Mouse (Mus musculus) hindbrain, embryonic 16.5 days (tissue): ENCODE data around the gene St6gal1. TPM values are rescaled to one million over a fixed set of nuclear protein-coding genes. Genes with fewer than 3 reads are reported as not detected.

Experiments used
- ATAC-seq: fragments of 200-750 bp; cut with Nextera tagmentation; 2 replicates; pipeline ENCODE4 v1.8.0; 2017; ENCODE audit warnings: moderate TSS enrichment, moderate library complexity
- H3K27ac ChIP-seq: fragments of 300-500 bp; sonication (generic); 2 replicates; pipeline ENCODE4 v1.5.1; 2014; ENCODE audit warnings: low read depth, mild to moderate bottlenecking, control low read depth, low read length, moderate library complexity
- H3K27me3 ChIP-seq: fragments of 300-500 bp; sonication (generic); replicated peaks from 2 replicates; pipeline ENCODE4 v1.6.1; 2014; ENCODE audit warnings: low read length; ENCODE audit not compliant: control insufficient read depth, insufficient read depth
- H3K36me3 ChIP-seq: fragments of 300-500 bp; sonication (generic); 2 replicates; pipeline ENCODE4 v1.6.1; 2014; ENCODE audit warnings: mild to moderate bottlenecking, low read length, moderate library complexity, mixed read lengths; ENCODE audit not compliant: control insufficient read depth, insufficient read depth
- H3K4me1 ChIP-seq: fragments of 300-500 bp; sonication (generic); 2 replicates; pipeline ENCODE4 v1.6.1; 2014; ENCODE audit warnings: low read depth, low read length; ENCODE audit not compliant: control insufficient read depth, insufficient read depth
- H3K4me2 ChIP-seq: fragments of 300-500 bp; sonication (generic); 2 replicates; pipeline ENCODE4 v1.6.1; 2014; ENCODE audit warnings: mild to moderate bottlenecking, low read length, control low read depth, moderate library complexity
- H3K4me3 ChIP-seq: fragments of 300-500 bp; sonication (generic); 2 replicates; pipeline ENCODE4 v1.5.1; 2014; ENCODE audit warnings: mild to moderate bottlenecking, low read length, control low read depth, moderate library complexity
- H3K9ac ChIP-seq: fragments of 300-500 bp; sonication (generic); 2 replicates; pipeline ENCODE4 v1.6.1; 2014; ENCODE audit warnings: low read depth, mild to moderate bottlenecking, control low read depth, low read length, moderate library complexity
- H3K9me3 ChIP-seq: fragments of 300-500 bp; sonication (generic); 2 replicates; pipeline ENCODE4 v1.6.1; 2014; ENCODE audit warnings: mild to moderate bottlenecking, low read length, moderate library complexity; ENCODE audit not compliant: control insufficient read depth
- WGBS: fragments of 180-500 bp; shearing (Covaris S2); extraction: QIAGEN DNeasy Blood & Tissue Kit; methylation state at CpG from one replicate; pipeline ENCODE4 v1.1.7; 2014; 5-methylcytosine and 5-hydroxymethylcytosine counted together
- polyA plus RNA-seq: library from polyadenylated mRNA; unstranded; fragments of >200 nt; fragmentation: Nextera tagmentation; extraction: Ambion mirVana; gene quantifications from 2 replicates; pipeline ENCODE4 v1.2.1, GENCODE M21; 2015

St6gal1 gene
- polyA plus RNA-seq, 1 experiment from 2014 or later: 18.4 TPM

DNA sequence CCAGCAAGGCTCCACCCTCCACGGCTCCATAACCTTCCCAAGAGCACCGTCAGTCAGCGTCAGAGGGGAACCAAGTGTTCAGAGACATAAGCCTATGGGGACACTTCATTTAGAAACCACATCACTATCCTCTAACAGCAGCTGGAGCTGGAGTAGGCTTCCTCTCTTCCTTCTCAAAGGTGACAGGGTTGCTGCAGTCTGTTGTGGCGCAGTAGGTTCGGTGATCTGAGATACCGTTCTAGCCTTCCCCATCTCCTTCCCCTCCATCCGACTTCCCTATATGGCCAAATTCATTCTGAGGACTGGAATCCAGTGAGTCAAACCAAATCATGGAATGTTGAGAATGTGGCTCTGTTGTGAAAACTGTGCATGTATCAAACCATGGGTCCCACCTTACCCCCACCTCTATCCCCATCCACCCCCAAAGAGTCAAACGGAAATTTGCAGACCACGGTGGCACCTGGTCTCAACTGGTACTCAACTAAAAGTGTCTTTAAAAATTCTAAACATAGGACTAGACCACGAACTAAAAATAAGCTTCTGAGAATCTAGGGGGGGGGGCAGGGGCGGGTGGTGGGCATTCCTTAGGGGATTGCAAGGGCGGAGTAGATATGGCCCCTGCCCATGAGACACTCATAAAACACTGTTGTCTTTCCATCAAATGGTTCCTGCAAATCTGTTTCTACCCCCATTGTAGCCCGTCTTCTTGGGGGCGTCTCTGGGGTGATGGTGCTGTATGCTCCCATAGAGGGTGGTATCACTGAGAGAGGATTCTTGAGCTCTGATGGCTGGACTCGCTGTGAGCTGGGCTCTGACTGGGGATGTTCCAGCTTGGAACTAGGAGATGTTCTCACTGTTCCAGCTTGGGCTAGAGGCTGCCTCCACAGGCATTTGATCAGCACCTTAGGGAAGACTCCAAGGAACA is 60.2 kb downstream of the St6gal1 start:
- H3K36me3 ChIP-seq: no peaks in the 10 kb centered on the region
- no peak overlapping the region for H3K27ac ChIP-seq
- H3K9ac ChIP-seq: no peak overlapping the region
- H3K4me3 ChIP-seq: no peak overlapping the region
- no peaks in the 10 kb centered on the region for H3K9me3 ChIP-seq
- H3K27me3 ChIP-seq: no peaks in the 10 kb centered on the region
- no peak for ATAC-seq
- WGBS: 87% methylated on average over 15 of the region's 15 CpGs
- no peaks in the 10 kb centered on the region; the same call in 1 of the 2 replicates for H3K4me1 ChIP-seq
- no peak overlapping the region for H3K4me2 ChIP-seq

DNA sequence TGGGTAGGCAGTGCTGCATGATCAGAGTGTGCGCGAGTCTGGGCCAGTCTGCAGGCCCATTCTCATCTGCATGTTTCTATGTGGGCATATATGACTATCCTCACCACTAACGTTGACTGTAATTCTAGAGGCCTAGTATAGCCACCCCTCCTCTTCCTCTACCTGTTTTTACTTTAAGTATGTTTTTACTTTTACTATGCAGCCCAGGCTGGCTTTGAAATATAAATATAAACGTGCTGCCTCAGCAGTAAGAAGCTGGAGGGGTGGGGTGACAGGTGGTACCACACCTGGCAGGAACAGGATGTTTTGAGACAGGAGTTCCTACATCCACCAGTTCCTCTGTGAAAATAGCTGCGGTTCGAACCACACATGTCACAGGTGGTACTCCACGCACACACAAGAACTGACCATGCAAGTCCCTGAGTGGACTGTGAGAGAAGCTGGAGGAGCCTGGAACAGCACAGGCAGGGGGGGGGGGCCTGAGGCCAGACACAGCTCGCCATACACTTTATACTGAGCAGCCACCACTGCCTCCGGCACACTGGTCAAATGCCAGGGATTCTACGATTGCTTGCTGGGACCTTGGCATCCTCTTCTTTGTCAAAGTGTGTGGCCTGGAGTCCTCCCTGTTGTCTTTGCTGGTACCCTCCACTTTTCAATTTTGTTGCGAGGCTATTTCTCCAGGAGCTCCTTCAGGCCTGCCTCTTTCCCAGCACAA is 62.0 kb downstream of the St6gal1 start:
- Histone ChIP-seq H3K36me3 (no peaks in the 10 kb centered on the region), H3K27me3 (no peaks in the 10 kb centered on the region), H3K9ac (no peak overlapping the region), H3K4me2 (no peak overlapping the region), H3K27ac (no peak overlapping the region), H3K4me1 (no peaks in the 10 kb centered on the region; the same call in 1 of the 2 replicates), H3K4me3 (no peak overlapping the region), H3K9me3 (no peaks in the 10 kb centered on the region)
- peak; percentile 60 for ATAC-seq
- WGBS: 79% methylated on average over 11 of the region's 11 CpGs

DNA sequence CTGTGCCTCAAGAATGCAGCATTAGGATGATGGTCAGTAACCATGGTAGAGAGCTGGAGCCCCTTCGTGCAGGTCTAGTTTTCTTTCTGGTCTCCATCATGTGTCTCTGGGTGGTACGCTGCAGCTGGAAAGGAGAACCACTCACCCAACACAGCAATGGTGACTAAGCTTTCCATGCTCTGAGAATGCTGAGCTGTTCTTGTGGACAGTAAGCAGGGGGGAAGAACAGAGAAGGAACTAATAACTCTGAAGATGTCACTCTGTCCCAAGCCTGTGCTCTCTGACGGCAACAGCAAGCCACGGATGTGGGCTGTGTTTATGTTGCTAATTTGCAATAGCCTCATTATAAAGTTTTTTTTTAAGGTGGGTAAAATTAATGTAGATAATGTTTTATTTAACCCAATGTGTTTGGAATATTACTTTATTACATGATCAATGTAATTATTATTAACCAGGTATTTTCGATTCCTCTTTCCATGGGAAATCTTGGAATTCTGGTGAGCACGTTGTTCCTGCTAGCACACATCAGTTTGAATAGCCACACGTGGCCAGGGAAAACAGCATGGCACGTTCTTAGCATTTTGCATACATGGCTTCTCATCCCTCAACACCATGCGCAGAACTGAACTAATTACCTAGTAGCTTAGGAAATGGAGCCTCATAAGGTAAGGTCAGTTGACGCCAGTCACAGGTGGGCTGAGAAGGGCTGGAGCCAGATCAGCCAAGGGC is 62.9 kb downstream of the St6gal1 start:
- H3K4me2 ChIP-seq: no peak overlapping the region
- no peak for ATAC-seq
- H3K4me1 ChIP-seq: no peaks in the 10 kb centered on the region; the same call in 1 of the 2 replicates
- no peak overlapping the region for H3K4me3 ChIP-seq
- H3K27me3 ChIP-seq: no peaks in the 10 kb centered on the region
- H3K27ac ChIP-seq: no peak overlapping the region
- no peak overlapping the region for H3K9ac ChIP-seq
- no peaks in the 10 kb centered on the region for H3K36me3 ChIP-seq
- H3K9me3 ChIP-seq: no peaks in the 10 kb centered on the region
- 91% methylated on average over 10 of the region's 10 CpGs for WGBS

DNA sequence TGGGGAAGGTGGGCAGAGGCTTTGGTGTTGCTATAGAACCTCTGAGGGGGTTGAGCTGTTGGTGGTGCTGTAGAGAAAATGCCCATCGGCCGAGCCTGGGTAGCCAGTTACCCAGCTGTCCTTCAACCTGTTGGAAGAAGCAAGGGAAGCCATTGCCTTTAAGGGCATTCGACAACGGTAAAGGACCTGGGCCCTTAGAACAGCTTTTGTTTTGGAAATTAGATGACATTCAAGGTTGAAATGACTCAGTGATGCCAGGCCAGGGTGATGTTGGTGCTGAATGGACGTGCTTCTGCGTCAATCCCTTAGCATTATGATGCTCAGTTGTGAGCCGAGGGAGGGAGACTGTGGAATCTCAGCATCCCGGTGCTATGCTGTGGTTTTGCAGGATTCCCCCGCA is 63.6 kb downstream of the St6gal1 start:
- Histone ChIP-seq H3K4me3 (no peak overlapping the region), H3K4me2 (no peak overlapping the region), H3K9me3 (no peaks in the 10 kb centered on the region), H3K27ac (no peak overlapping the region), H3K36me3 (no peaks in the 10 kb centered on the region), H3K27me3 (no peaks in the 10 kb centered on the region), H3K4me1 (no peaks in the 10 kb centered on the region; the same call in 1 of the 2 replicates), H3K9ac (no peak overlapping the region)
- ATAC-seq: no peak
- 90% methylated on average over 9 of the region's 9 CpGs for WGBS

DNA sequence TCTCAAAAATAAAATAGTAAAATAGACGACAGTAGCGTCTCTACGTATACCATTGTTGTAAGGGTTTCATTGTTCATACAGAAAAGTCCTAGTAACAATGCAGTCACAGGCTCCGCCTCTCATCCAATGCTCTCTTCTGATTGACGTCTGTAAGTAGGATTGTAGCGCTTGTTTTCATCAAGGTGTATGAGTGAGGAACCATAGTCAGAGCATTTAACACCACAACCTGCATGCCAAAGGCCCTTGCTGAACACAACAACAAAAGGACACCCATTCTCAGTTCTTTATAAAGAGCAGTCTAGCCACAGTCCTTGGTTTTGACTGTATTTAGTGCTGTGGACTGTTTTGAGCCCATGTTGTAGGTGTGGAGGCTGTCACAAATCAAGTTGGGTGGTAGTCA is 64.9 kb downstream of the St6gal1 start:
- no peak for ATAC-seq
- no peaks in the 10 kb centered on the region; the same call in 1 of the 2 replicates for H3K4me1 ChIP-seq

DNA sequence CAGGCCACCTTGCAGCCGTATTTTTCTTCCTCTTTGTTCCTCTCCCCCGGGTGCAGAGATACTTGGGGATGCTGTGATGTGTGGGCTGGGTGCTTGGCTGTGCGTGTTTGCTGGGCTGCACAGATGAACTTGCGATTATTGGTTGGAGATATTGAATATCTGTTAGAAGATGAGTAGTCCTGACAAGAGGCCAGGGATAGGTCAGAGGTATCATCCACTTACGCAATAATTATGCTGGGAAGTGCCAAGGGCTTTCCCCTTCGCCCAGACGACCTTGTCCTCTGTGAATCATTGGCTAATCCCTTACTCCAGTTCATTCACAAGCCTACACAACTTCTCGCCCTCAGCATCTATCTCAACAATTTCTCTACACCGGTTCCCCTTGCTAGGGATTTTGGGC is 65.6 kb downstream of the St6gal1 start:
- no peak for ATAC-seq

More for the DNA sequence above, 64.9 kb downstream of the St6gal1 start:
- H3K27ac ChIP-seq: no peak overlapping the region
- H3K27me3 ChIP-seq: no peaks in the 10 kb centered on the region
- H3K9ac ChIP-seq: no peak overlapping the region
- H3K4me3 ChIP-seq: no peak overlapping the region
- no peaks in the 10 kb centered on the region for H3K36me3 ChIP-seq
- 92% methylated on average over 6 of the region's 6 CpGs for WGBS
- no peaks in the 10 kb centered on the region for H3K9me3 ChIP-seq
- no peak overlapping the region for H3K4me2 ChIP-seq

DNA sequence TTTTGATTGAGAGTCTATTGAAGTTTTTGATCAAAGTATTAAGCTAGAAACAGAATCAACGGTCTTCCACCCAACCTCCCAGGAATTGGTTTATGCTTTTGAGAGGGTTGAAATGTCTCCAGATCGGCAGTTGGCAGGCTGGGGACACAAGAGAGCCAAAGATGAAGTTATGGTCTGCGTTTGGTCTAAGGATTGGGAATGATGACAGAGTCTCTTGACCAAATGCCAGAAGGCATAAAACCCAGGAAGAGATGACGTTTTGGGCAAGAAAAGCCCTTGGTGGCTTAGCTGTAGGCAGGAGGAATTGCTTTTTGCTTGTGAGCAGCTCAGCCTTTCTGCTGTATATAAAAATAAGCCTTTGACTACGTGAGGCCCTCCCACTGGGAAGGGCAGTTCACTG is 67.0 kb downstream of the St6gal1 start:
- Histone ChIP-seq H3K9me3 (no peaks in the 10 kb centered on the region), H3K4me1 (no peaks in the 10 kb centered on the region; the same call in 1 of the 2 replicates), H3K27ac (no peak overlapping the region), H3K9ac (no peak overlapping the region), H3K27me3 (no peaks in the 10 kb centered on the region), H3K4me3 (no peak overlapping the region), H3K4me2 (no peak overlapping the region), H3K36me3 (no peaks in the 10 kb centered on the region)
- WGBS: 61% methylated on average over 5 of the region's 5 CpGs
- no peak for ATAC-seq

More for the DNA sequence above, 65.6 kb downstream of the St6gal1 start:
- Histone ChIP-seq H3K9ac (no peak overlapping the region), H3K27ac (no peak overlapping the region), H3K4me3 (no peak overlapping the region), H3K9me3 (no peaks in the 10 kb centered on the region), H3K27me3 (no peaks in the 10 kb centered on the region), H3K36me3 (no peaks in the 10 kb centered on the region), H3K4me2 (no peak overlapping the region), H3K4me1 (no peaks in the 10 kb centered on the region; the same call in 1 of the 2 replicates)
- 94% methylated on average over 9 of the region's 9 CpGs for WGBS

DNA sequence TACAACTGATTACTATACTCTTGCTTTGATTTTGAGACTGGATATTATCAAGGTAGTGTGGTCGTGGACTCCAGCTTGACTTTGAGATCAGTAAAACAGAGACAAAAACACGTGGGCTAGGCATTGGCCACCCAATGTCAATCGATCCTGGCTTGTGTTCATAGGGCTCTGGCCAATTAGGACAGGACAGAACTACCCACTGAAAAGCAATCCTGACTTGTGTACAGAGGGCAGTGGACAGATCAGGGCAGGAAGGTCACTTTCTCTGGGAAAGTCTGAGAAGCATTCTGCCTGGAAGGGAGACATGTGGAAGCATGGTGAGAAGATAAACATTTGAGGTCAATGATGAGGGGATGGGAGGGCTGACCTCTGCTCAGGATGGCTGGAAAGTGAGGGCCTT is 69.7 kb downstream of the St6gal1 start:
- Histone ChIP-seq H3K27ac (no peak overlapping the region), H3K4me3 (no peak overlapping the region)
- WGBS: 81% methylated on average over 3 of the region's 3 CpGs

More for the DNA sequence above, 69.7 kb downstream of the St6gal1 start:
- Histone ChIP-seq H3K9ac (no peak overlapping the region), H3K4me2 (no peak overlapping the region), H3K4me1 (no peaks in the 10 kb centered on the region), H3K27me3 (no peaks in the 10 kb centered on the region), H3K9me3 (no peaks in the 10 kb centered on the region), H3K36me3 (no peaks in the 10 kb centered on the region)
- ATAC-seq: no peak
